Mouse (Mus musculus) ES-Bruce4 (cell line): ENCODE measurements around the gene Nprl3. TPM values are rescaled to one million over a fixed set of nuclear protein-coding genes. Genes with fewer than 3 reads are reported as not detected.

Experiments used
- H3K27ac ChIP-seq: 2 replicates; pipeline ENCODE4 v1.5.1; 2012; ENCODE audit warnings: low read length, inconsistent platforms; ENCODE audit not compliant: insufficient read depth
- H3K27me3 ChIP-seq: 2 replicates; pipeline ENCODE4 v1.6.1; 2012; ENCODE audit warnings: mild to moderate bottlenecking, low read length, inconsistent platforms; ENCODE audit not compliant: control insufficient read depth, poor library complexity, insufficient read depth, severe bottlenecking
- H3K36me3 ChIP-seq: 2 replicates; pipeline ENCODE4 v1.6.1; 2012; ENCODE audit warnings: inconsistent platforms, mild to moderate bottlenecking, low read length, moderate library complexity; ENCODE audit not compliant: control insufficient read depth, poor library complexity, insufficient read depth, severe bottlenecking
- H3K4me1 ChIP-seq: one replicate; pipeline ENCODE4 v1.8.1; 2011; ENCODE audit warnings: low read length; ENCODE audit not compliant: control insufficient read depth, insufficient read depth
- H3K4me3 ChIP-seq: 2 replicates; pipeline ENCODE4 v1.5.1; 2011; ENCODE audit warnings: low read depth, mild to moderate bottlenecking, low read length
- H3K9ac ChIP-seq: 2 replicates; pipeline ENCODE4 v1.6.1; 2012; ENCODE audit warnings: low read depth, mild to moderate bottlenecking, inconsistent platforms; ENCODE audit not compliant: poor library complexity, severe bottlenecking
- H3K9me3 ChIP-seq: replicated peaks from 2 replicates; pipeline ENCODE4 v1.6.1; 2012; ENCODE audit warnings: mild to moderate bottlenecking, low read length, inconsistent platforms; ENCODE audit not compliant: control insufficient read depth, poor library complexity, insufficient read depth, severe bottlenecking
- CTCF ChIP-seq: IDR thresholded peaks from one replicate; pipeline ENCODE4 v1.8.1; 2011; ENCODE audit warnings: low read depth, low read length
- EP300 ChIP-seq: IDR thresholded peaks from 2 replicates; pipeline ENCODE4 v1.6.1; 2011; ENCODE audit warnings: low read depth, low read length; ENCODE audit not compliant: insufficient read depth
- POLR2A ChIP-seq: IDR thresholded peaks from one replicate; pipeline ENCODE4 v1.8.1; 2011; ENCODE audit warnings: low read length; ENCODE audit not compliant: insufficient read depth
- polyA plus RNA-seq: library from polyadenylated mRNA; stranded (reverse); fragments of >200 nt; gene quantifications from 2 replicates; pipeline ENCODE4 v1.2.4, GENCODE M21; 2011; ENCODE audit warnings: low read depth; ENCODE audit not compliant: missing spikeins, insufficient read depth, insufficient read length

Nprl3 gene
- polyA plus RNA-seq, 1 experiment = 31.6 TPM

DNA sequence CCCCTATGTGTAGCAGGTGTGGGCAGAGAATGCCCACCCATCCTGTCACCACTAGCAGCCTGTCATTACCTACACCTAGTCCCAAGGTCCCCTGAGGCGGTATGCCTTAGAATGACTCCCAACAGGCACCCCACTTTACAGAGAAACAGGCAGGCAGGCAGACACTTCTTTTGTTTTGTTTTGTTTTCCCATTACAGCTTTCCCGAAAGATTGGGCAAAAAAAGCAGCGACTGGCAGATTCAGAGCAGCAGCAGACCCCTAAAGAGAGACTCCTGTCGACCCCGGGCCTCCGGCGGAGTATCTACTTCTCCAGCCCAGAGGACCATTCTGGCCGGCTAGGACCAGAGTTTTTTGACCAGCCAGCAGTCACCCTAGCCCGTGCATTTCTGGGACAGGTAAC is 40.0 kb downstream of the Nprl3 start:
- TF ChIP-seq EP300 (no peak), CTCF (no peak), POLR2A (no peak)
- no peak overlapping the region for H3K4me3 ChIP-seq
- no peaks in the 10 kb centered on the region for H3K9me3 ChIP-seq
- no peaks in the 10 kb centered on the region for H3K27me3 ChIP-seq
- H3K36me3 ChIP-seq = peaks cover 12% of the 10 kb centered on the region
- H3K27ac ChIP-seq = no peak overlapping the region
- no peak overlapping the region for H3K9ac ChIP-seq
- H3K4me1 ChIP-seq = peaks cover 13% of the 10 kb centered on the region

DNA sequence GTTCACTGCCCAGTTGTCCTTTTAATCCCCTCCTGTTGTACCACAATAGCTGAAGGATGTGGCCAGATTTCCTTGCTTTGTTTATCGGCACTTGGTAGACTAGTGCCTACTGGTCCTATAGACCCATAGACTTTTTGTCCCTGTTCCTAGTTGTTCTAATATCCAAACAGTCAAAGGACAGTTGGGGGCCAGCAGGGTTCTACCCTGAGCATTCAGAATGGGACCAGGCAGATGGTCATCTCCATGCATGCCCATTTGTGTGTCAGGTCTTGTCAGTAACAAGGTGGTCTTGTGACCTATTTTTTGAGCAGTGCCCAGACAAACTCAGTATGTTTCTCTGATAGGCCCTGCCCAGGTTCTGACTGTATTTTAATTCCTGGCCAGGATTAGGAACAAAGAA is 40.5 kb downstream of the Nprl3 start:
- peak overlapping the region; percentile 77 for H3K9ac ChIP-seq
- TF ChIP-seq POLR2A (no peak), CTCF (no peak), EP300 (no peak)
- H3K36me3 ChIP-seq = peaks cover 8% of the 10 kb centered on the region
- H3K27ac ChIP-seq = no peak overlapping the region
- H3K27me3 ChIP-seq = no peaks in the 10 kb centered on the region
- H3K9me3 ChIP-seq = no peaks in the 10 kb centered on the region
- peaks cover 13% of the 10 kb centered on the region for H3K4me1 ChIP-seq
- H3K4me3 ChIP-seq = peak overlapping the region; percentile 74

GRCm38 (mm10) chr11:32226124-32226871 is 41.2 kb downstream of the Nprl3 start, which contains the start of gene Mpg:
Gene Mpg, plus strand, starts transcription at chr11:32226505.
- H3K9me3 ChIP-seq = no peaks in the 10 kb centered on the region
- peak; percentile 70 for TF ChIP-seq POLR2A
- no peak for TF ChIP-seq CTCF
- peaks cover 4% of the 10 kb centered on the region; the same call in 1 of the 2 replicates for H3K36me3 ChIP-seq
- H3K27me3 ChIP-seq = no peaks in the 10 kb centered on the region
- H3K4me1 ChIP-seq = peaks cover 13% of the 10 kb centered on the region
- peak within 1 kb of the TSS; percentile 74 for H3K4me3 ChIP-seq
- peak within 1 kb of the TSS; percentile 77 for H3K9ac ChIP-seq
- H3K27ac ChIP-seq = no peak within 1 kb of the TSS

GRCm38 (mm10) chr11:32225222-32226104 is 42.0 kb downstream of the Nprl3 start:
- TF ChIP-seq POLR2A = no peak
- no peak for TF ChIP-seq CTCF
- Histone ChIP-seq H3K9ac (no peak overlapping the region), H3K9me3 (no peaks in the 10 kb centered on the region), H3K27me3 (no peaks in the 10 kb centered on the region), H3K4me3 (no peak overlapping the region), H3K27ac (no peak overlapping the region), H3K4me1 (peaks cover 13% of the 10 kb centered on the region), H3K36me3 (peaks cover 2% of the 10 kb centered on the region; the same call in 1 of the 2 replicates)

- no peaks in the 10 kb centered on the region; the same call in 1 of the 2 replicates for H3K36me3 ChIP-seq
- no peak overlapping the region for H3K27ac ChIP-seq
- H3K27me3 ChIP-seq = no peaks in the 10 kb centered on the region
- H3K4me3 ChIP-seq = no peak overlapping the region
- peaks cover 15% of the 10 kb centered on the region for H3K4me1 ChIP-seq
- TF ChIP-seq CTCF = no peak
- H3K9me3 ChIP-seq = no peaks in the 10 kb centered on the region
- no peak overlapping the region for H3K9ac ChIP-seq
Measured at GRCm38 (mm10) chr11:32224468-32225139, 42.9 kb downstream of the Nprl3 start.
